Mouse (Mus musculus) megakaryocyte, embryonic 14.5 days (primary cell): ENCODE results near the gene Ppp1r15a. TPM values are rescaled to one million over a fixed set of nuclear protein-coding genes. Genes with fewer than 3 reads are reported as not detected.

Source experiments
- H3K27me3 ChIP-seq: replicated peaks from 2 replicates; pipeline ENCODE3; 2012; ENCODE audit warnings: inconsistent platforms
- H3K36me3 ChIP-seq: replicated peaks from 2 replicates; pipeline ENCODE3; 2012; ENCODE audit warnings: low read length, inconsistent platforms, mixed read lengths
- H3K4me1 ChIP-seq: 2 replicates; pipeline ENCODE4 v1.6.1; 2012; ENCODE audit warnings: inconsistent platforms
- H3K4me3 ChIP-seq: replicated peaks from 2 replicates; pipeline ENCODE3; 2012; ENCODE audit warnings: moderate library complexity, mild to moderate bottlenecking, inconsistent platforms
- H3K9me3 ChIP-seq: 2 replicates; pipeline ENCODE4 v1.6.1; 2012; ENCODE audit warnings: inconsistent platforms
- FLI1 ChIP-seq: IDR thresholded peaks from 2 replicates; pipeline ENCODE4 v1.6.1; 2012; ENCODE audit warnings: low read length, inconsistent platforms, mixed read lengths
- GATA1 ChIP-seq: IDR thresholded peaks from 3 replicates; pipeline ENCODE4 v1.6.1; 2012; ENCODE audit warnings: mixed read lengths, low read length, inconsistent platforms, borderline replicate concordance
- polyA plus RNA-seq: library from polyadenylated mRNA; stranded (reverse); fragments of >175 nt; gene quantifications from 2 replicates; pipeline ENCODE4 v1.2.3, GENCODE M21; 2012; ENCODE audit warnings: low replicate concordance; ENCODE audit not compliant: insufficient read depth

Gene Ppp1r15a
- polyA plus RNA-seq, 1 experiment, result 361 TPM

GRCm38 (mm10) chr7:45498427-45498826 is 27.6 kb downstream of the Ppp1r15a start:
- H3K27me3 ChIP-seq, result no peaks in the 10 kb centered on the region
- peaks cover 98% of the 10 kb centered on the region for H3K36me3 ChIP-seq
- H3K9me3 ChIP-seq, result no peaks in the 10 kb centered on the region
- no peak for TF ChIP-seq GATA1
- TF ChIP-seq FLI1, result no peak
- peaks cover 50% of the 10 kb centered on the region for H3K4me1 ChIP-seq
- no peak overlapping the region for H3K4me3 ChIP-seq

GRCm38 (mm10) chr7:45494548-45494947 is 31.5 kb downstream of the Ppp1r15a start:
- Histone ChIP-seq H3K4me3 (no peak overlapping the region), H3K9me3 (no peaks in the 10 kb centered on the region), H3K27me3 (no peaks in the 10 kb centered on the region), H3K4me1 (peaks cover 51% of the 10 kb centered on the region), H3K36me3 (peaks cover 79% of the 10 kb centered on the region)
- TF ChIP-seq GATA1 (no peak), FLI1 (no peak)

- Histone ChIP-seq H3K36me3 (peaks cover 63% of the 10 kb centered on the region), H3K9me3 (no peaks in the 10 kb centered on the region), H3K4me3 (no peak overlapping the region), H3K4me1 (peaks cover 64% of the 10 kb centered on the region), H3K27me3 (peaks cover 4% of the 10 kb centered on the region)
- TF ChIP-seq FLI1, result no peak
- TF ChIP-seq GATA1, result no peak
These were observed 33.1 kb downstream of the Ppp1r15a start for GRCm38 (mm10) chr7:45492951-45493350.

- no peak overlapping the region for H3K4me3 ChIP-seq
- no peaks in the 10 kb centered on the region for H3K9me3 ChIP-seq
- TF ChIP-seq GATA1, result no peak
- no peak for TF ChIP-seq FLI1
- peaks cover 57% of the 10 kb centered on the region for H3K36me3 ChIP-seq
- peaks cover 8% of the 10 kb centered on the region for H3K27me3 ChIP-seq
- H3K4me1 ChIP-seq, result peaks cover 64% of the 10 kb centered on the region
These were observed 33.7 kb downstream of the Ppp1r15a start for GRCm38 (mm10) chr7:45492225-45492844.

GRCm38 (mm10) chr7:45491264-45491663 is 34.8 kb downstream of the Ppp1r15a start:
- peaks cover 69% of the 10 kb centered on the region for H3K4me1 ChIP-seq
- no peaks in the 10 kb centered on the region for H3K9me3 ChIP-seq
- peaks cover 11% of the 10 kb centered on the region for H3K27me3 ChIP-seq
- H3K36me3 ChIP-seq, result peaks cover 46% of the 10 kb centered on the region
- H3K4me3 ChIP-seq, result peak overlapping the region; percentile 72
- TF ChIP-seq FLI1 (no peak), GATA1 (no peak)

GRCm38 (mm10) chr7:45490822-45491221 is 35.2 kb downstream of the Ppp1r15a start:
- TF ChIP-seq GATA1, result no peak
- no peak for TF ChIP-seq FLI1
- H3K4me3 ChIP-seq, result no peak overlapping the region

GRCm38 (mm10) chr7:45489578-45489977 is 36.5 kb downstream of the Ppp1r15a start:
- Histone ChIP-seq H3K27me3 (peaks cover 11% of the 10 kb centered on the region), H3K9me3 (no peaks in the 10 kb centered on the region), H3K4me3 (no peak overlapping the region), H3K4me1 (peaks cover 66% of the 10 kb centered on the region), H3K36me3 (peaks cover 29% of the 10 kb centered on the region)
- no peak for TF ChIP-seq FLI1
- TF ChIP-seq GATA1, result no peak

More at GRCm38 (mm10) chr7:45490822-45491221, 35.2 kb downstream of the Ppp1r15a start:
- Histone ChIP-seq H3K27me3 (peaks cover 11% of the 10 kb centered on the region), H3K4me1 (peaks cover 72% of the 10 kb centered on the region), H3K9me3 (no peaks in the 10 kb centered on the region), H3K36me3 (peaks cover 42% of the 10 kb centered on the region)

- Histone ChIP-seq H3K36me3 (peaks cover 19% of the 10 kb centered on the region), H3K4me1 (peaks cover 56% of the 10 kb centered on the region), H3K4me3 (peak within 1 kb of the TSS; percentile 89), H3K27me3 (peaks cover 11% of the 10 kb centered on the region), H3K9me3 (no peaks in the 10 kb centered on the region)
- TF ChIP-seq GATA1 (no peak), FLI1 (no peak)
These were observed 37.5 kb downstream of the Ppp1r15a start, which contains the start of gene Dhdh for GRCm38 (mm10) chr7:45488293-45489204. Gene Dhdh, minus strand, starts transcription at chr7:45488805.

- Histone ChIP-seq H3K4me3 (no peak overlapping the region), H3K4me1 (peaks cover 49% of the 10 kb centered on the region), H3K9me3 (no peaks in the 10 kb centered on the region), H3K27me3 (peaks cover 11% of the 10 kb centered on the region), H3K36me3 (peaks cover 12% of the 10 kb centered on the region)
- TF ChIP-seq FLI1 (no peak), GATA1 (no peak)
These were observed 38.2 kb downstream of the Ppp1r15a start for GRCm38 (mm10) chr7:45487861-45488292.
